Mouse (Mus musculus) megakaryocyte, embryonic 14.5 days (primary cell): ENCODE measurements at regions not wholly inside any gene's neighbourhood (a gene's known extent, or its start where the extent isn't known, plus 50 kb on each side); places are given as distances from the start of the nearest gene placed in this dataset.

Source experiments
- FLI1 ChIP-seq: IDR thresholded peaks from 2 replicates; pipeline ENCODE4 v1.6.1; 2012; ENCODE audit warnings: low read length, inconsistent platforms, mixed read lengths
- GATA1 ChIP-seq: IDR thresholded peaks from 3 replicates; pipeline ENCODE4 v1.6.1; 2012; ENCODE audit warnings: mixed read lengths, low read length, inconsistent platforms, borderline replicate concordance

DNA sequence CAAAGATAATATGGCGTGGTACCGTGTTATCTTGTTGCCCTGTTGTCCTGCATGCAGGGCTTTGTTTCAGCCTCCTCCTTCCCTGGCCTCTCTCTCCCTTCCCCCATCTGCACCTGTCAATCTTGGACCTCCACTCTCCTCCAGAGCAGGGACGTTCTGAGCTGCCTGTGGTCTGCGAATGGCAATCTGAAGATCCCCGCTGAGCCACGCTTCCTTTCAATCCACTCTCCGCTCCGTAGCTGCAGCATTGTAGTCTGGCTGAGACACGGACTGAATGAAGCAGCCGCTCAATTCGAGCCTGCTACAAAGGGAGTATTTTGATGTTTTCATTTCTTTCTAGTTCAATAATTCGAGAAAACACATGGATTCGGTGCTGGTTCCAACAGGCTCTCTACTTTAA, 74.5 kb downstream of the Tpra1 start:
- TF ChIP-seq GATA1 (no peak), FLI1 (no peak)
